Mouse (Mus musculus): ENCODE data around the gene Naga. TPM values are rescaled to one million over a fixed set of nuclear protein-coding genes. Genes with fewer than 3 reads are reported as not detected.

Naga gene
- polyA plus RNA-seq, 1 experiment from 2014 or later = 22.4 TPM

DNA sequence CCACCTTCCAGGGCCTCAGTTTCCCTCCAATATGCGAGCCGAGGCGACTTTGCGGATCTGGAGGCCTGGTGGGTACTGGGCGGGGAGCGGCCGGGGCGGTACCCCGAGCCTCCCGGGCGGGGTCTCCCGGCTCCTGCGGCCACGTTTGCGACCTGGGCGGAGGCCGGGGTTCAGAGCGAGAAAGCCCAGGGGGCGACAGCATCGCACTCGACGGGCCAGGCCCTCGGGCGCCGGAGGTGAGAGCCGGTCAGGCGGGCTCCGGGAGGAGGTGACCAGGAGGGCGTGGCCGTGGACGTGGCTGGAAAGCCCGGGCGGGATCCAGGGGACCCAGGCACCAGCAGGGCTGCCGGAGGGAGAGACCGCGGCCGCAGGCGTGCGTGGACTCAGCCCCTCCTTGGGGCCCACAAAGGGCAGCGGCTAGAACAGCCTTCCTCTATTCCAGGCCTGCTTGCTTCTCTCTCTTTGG is 2.3 kb upstream of the Naga start:
- no peaks in the 10 kb centered on the region for H3K9me3 ChIP-seq (replicated peaks)
- DNase-seq (ENCODE audit: low spot score) = peak; percentile 50
- H3K27me3 ChIP-seq (ENCODE audit: low read depth, poor library complexity, severe bottlenecking) = peaks cover 34% of the 10 kb centered on the region
- peak overlapping the region; percentile 49 for H3K4me3 ChIP-seq
- H3K27ac ChIP-seq (replicated peaks) = peak overlapping the region; percentile 84
- 3% methylated on average over 40 of the region's 40 CpGs for WGBS
- peaks cover 9% of the 10 kb centered on the region; the same call in 1 of the 2 replicates for H3K36me3 ChIP-seq
- H3K4me1 ChIP-seq = peaks cover 55% of the 10 kb centered on the region

DNA sequence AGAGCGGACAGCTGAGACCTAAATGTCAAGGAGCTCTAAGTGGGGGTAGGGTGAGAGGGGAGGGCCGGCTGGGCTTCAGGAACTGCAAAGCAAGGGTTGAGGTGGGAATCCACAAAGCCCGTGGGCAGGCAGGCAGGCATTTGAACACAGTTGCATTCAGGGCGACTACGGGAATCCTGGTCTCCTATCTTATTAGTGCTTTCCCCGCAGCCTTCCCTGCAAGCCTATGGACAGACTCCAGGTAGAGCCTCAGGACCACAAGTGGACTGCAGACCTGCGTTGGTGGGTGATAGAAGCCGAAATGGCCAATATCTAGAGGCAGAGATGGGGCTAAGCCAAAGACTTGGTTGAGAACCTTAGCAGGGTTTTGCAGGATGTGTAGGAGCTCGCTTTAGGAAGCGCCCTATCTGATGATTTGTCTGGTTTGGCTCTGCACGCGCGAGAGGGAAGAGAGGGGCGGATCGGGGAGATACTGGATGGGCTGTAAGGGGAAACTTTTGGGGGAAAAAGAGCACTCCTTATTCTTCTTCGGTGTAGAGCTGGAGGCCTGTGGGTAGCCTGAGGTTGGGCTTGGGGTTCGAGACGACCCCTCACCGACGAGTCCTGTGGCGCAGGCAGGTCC is 1.8 kb upstream of the Naga start:
- Histone ChIP-seq H3K27ac (replicated peaks) (peak overlapping the region; percentile 84), H3K4me3 (peak overlapping the region; percentile 49), H3K36me3 (peaks cover 14% of the 10 kb centered on the region), H3K4me1 (peaks cover 55% of the 10 kb centered on the region), H3K9me3 (replicated peaks) (no peaks in the 10 kb centered on the region), H3K27me3 (ENCODE audit: low read depth, poor library complexity, severe bottlenecking) (peaks cover 34% of the 10 kb centered on the region)
- DNase-seq (ENCODE audit: low spot score) = no peak
- 42% methylated on average over 21 of the region's 21 CpGs for WGBS

DNA sequence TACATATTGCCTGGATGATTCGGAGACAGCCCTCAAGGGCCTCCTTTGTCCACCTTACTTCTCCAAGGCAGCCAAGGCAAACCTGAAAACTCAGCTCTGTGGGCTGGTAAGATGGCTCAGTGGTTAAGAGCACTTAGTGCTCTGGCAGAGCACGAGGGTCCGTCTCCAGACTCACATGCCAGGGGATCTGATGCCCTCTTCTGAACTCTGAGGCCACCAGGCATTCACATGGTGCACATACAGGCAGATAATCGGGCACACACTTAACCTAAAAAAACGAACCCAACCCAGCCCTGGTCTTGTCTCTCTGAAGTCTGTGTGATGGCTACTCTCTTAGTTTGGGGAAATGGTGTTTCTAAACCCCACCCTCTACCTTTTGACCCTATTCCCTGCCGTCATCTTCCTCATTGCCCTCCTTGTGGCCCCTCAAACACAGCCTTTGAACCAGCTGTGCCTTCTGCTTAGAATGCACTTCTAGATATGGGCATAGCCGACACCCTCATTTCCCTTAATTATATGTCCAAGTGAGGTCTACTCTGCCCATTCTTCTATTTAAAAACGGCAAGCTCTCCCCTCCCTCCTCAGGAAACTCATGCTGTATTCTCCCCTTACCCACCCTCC is 1.0 kb upstream of the Naga start:
- Histone ChIP-seq H3K36me3 (peaks cover 22% of the 10 kb centered on the region), H3K27ac (replicated peaks) (no peak overlapping the region), H3K9me3 (replicated peaks) (no peaks in the 10 kb centered on the region), H3K27me3 (ENCODE audit: low read depth, poor library complexity, severe bottlenecking) (peaks cover 34% of the 10 kb centered on the region), H3K4me1 (peaks cover 54% of the 10 kb centered on the region), H3K4me3 (no peak overlapping the region)
- DNase-seq (ENCODE audit: low spot score) = no peak
- WGBS = 78% methylated on average over 8 of the region's 8 CpGs

DNA sequence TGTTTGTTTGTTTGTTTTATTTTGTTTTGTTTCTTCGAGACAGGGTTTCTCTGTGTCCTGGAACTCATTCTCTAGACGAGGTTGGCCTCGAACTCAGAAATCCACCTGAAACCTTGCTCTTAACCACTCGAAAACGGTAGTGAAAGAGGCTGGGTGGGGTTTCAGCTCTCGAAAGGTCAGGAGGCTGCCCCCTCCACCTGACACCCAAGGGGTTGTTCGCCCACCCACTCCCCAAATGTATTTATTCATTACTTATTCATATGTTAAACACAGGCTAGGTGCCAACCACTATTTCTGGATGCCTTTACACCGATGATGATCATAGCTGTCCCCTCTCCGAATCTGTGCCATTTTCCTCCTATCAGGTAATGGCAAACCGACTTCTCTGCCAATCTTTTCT is 425 bp upstream of the Naga start:
- Histone ChIP-seq H3K36me3 (peaks cover 28% of the 10 kb centered on the region), H3K27ac (replicated peaks) (peak overlapping the region; percentile 85), H3K4me3 (peak overlapping the region; percentile 60), H3K4me1 (peaks cover 48% of the 10 kb centered on the region), H3K9me3 (replicated peaks) (no peaks in the 10 kb centered on the region), H3K27me3 (ENCODE audit: low read depth, poor library complexity, severe bottlenecking) (peaks cover 34% of the 10 kb centered on the region)
- DNase-seq (ENCODE audit: low spot score) = no peak
- 58% methylated on average over 10 of the region's 10 CpGs for WGBS

DNA sequence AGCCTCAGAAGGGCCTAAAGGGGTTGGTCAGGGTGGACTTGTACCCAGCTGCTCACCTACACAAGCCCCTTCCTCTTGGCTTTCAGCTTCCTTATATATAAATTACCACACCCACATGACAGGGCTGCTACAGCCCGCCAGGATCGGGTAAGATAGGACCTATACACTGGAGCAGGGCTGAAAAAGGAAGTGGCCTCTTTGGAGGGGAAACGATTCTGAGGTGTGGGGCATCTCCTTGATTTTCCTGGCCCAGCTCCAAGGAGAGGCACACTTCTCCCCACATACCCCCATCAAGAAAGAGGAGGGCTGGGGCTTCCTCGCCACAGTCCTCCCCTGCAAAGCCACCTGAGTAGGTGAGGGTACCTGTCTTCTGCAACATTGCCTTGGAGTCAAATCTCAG is 850 bp downstream of the Naga start:
- Histone ChIP-seq H3K36me3 (peaks cover 35% of the 10 kb centered on the region), H3K4me1 (peaks cover 47% of the 10 kb centered on the region), H3K4me3 (peak overlapping the region; percentile 60), H3K27me3 (ENCODE audit: low read depth, poor library complexity, severe bottlenecking) (peaks cover 34% of the 10 kb centered on the region), H3K9me3 (replicated peaks) (no peaks in the 10 kb centered on the region), H3K27ac (replicated peaks) (peak overlapping the region; percentile 85)
- DNase-seq (ENCODE audit: low spot score) = no peak
- WGBS = 49% methylated on average over 4 of the region's 4 CpGs

DNA sequence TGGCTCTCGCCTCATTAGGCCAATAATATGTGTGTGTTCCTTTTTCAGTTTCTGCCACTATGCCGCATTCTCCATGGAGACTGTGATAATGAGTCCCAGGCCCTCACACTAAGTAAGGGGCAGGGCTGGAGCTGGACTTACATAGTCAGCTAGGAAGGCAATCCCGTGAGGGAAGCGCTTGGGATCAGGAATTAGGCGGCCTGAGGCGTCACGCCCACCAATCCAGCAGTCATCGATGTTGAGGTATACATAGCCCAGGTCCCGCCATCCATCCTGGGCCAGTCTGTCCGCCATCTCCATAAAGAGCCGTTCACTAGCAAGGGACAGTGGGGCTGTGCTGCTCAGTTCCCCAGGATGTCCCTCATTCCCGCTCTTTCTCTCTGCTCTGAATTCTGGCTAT is 2.1 kb downstream of the Naga start:
- 83% methylated on average over 12 of the region's 12 CpGs for WGBS
- H3K27ac ChIP-seq (replicated peaks) = no peak overlapping the region
- DNase-seq (ENCODE audit: low spot score) = no peak
- peaks cover 45% of the 10 kb centered on the region for H3K4me1 ChIP-seq
- H3K36me3 ChIP-seq = peaks cover 45% of the 10 kb centered on the region
- H3K4me3 ChIP-seq = no peak overlapping the region
- H3K9me3 ChIP-seq (replicated peaks) = no peaks in the 10 kb centered on the region
- H3K27me3 ChIP-seq (ENCODE audit: low read depth, poor library complexity, severe bottlenecking) = peaks cover 26% of the 10 kb centered on the region

DNA sequence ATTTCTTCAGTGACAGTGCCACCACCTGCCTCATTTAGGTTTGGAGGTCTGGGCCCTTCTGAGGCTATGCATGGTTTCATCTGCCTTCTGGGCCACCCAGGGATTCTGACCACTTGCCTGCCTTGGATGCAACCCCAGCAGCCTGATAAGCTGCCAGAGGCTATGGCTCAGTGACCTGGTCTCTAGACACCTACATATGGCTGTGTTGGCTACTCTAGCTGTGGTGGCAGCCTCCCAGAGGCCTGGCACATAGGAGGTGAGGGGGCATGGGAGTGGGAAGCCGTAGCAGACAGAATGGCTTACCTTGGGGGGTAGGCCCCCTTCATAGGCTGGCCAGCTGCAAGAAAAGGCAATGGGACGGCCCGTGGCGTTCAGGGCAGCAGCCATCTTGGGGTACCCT is 3.5 kb downstream of the Naga start:
- WGBS = 96% methylated on average over 4 of the region's 4 CpGs
- no peak overlapping the region for H3K27ac ChIP-seq (replicated peaks)
- peaks cover 11% of the 10 kb centered on the region for H3K27me3 ChIP-seq (ENCODE audit: low read depth, poor library complexity, severe bottlenecking)
- H3K4me1 ChIP-seq = peaks cover 39% of the 10 kb centered on the region
- DNase-seq (ENCODE audit: low spot score) = no peak
- no peaks in the 10 kb centered on the region for H3K9me3 ChIP-seq (replicated peaks)
- H3K4me3 ChIP-seq = no peak overlapping the region
- peaks cover 56% of the 10 kb centered on the region for H3K36me3 ChIP-seq

DNA sequence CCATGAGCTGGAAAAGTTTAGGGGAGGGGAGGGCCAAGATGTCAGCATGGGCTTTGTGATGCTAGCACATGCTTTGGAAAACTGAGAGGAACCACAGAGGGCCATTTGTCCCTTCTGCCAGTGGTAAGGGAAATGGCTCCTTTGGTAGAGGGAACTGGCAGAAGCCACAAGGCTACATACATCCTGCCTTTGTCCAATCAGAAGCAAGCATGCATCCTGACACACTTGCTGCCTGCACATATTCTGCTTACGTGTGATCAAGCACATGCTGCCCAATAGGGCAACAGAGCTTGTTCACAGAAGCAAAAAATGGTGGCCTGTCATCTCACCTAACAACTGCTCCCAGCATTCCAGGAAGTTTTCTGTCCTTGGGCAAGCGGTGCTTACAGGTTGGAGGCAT is 13.3 kb downstream of the Naga start:
- no peak for DNase-seq (ENCODE audit: low spot score)
- WGBS = 87% methylated on average over 2 of the region's 2 CpGs

DNA sequence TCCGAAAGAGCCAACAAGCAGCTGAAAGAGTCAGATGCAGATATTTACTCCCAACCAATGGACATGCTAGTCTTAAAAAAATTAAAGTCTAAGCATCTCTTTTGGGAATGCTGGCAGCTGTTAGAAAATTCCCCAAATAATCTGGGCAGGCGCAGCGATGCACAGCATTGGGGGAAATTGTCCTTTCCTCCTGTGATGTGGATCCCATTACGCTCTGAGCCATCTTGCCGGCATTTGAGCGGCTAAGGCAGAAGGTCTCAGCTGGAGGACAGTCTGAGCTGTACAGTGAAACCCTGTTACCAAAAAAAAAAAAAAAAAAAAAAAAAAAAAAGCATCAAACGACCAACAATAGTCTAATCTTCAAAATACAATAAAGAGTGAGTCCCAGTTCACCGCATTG is 16.5 kb downstream of the Naga start:
- Histone ChIP-seq H3K9me3 (replicated peaks) (no peaks in the 10 kb centered on the region), H3K36me3 (no peaks in the 10 kb centered on the region), H3K27me3 (ENCODE audit: low read depth, poor library complexity, severe bottlenecking) (no peaks in the 10 kb centered on the region), H3K27ac (replicated peaks) (no peak overlapping the region), H3K4me3 (no peak overlapping the region), H3K4me1 (no peaks in the 10 kb centered on the region)
- no peak for DNase-seq (ENCODE audit: low spot score)
- 85% methylated on average over 8 of the region's 8 CpGs for WGBS

More for the DNA sequence above, 13.3 kb downstream of the Naga start:
- no peak overlapping the region for H3K27ac ChIP-seq (replicated peaks)
- H3K36me3 ChIP-seq = peaks cover 15% of the 10 kb centered on the region
- peaks cover 2% of the 10 kb centered on the region; the same call in 1 of the 2 replicates for H3K4me1 ChIP-seq
- no peak overlapping the region for H3K4me3 ChIP-seq
- H3K9me3 ChIP-seq (replicated peaks) = no peaks in the 10 kb centered on the region
- H3K27me3 ChIP-seq (ENCODE audit: low read depth, poor library complexity, severe bottlenecking) = no peaks in the 10 kb centered on the region

DNA sequence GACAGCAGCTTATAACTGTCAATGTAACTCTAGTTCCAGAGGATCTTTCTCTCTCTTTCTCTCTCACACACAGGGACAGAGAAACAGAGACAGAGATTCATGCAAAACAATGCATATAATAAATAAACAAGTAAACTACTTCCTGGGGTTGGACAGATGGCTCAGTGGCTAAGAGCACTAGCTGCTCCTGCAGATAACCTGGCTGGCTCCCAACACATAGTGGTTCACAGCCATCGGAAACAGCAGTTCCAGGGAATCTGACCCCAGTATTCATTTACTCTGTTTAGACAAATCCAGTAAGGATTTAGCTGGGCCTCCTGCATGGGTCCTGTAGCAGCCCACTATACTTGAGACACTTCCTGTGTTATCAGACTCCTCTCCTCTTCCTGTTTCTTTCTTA is 19.1 kb downstream of the Naga start:
- no peaks in the 10 kb centered on the region for H3K9me3 ChIP-seq (replicated peaks)
- H3K27me3 ChIP-seq (ENCODE audit: low read depth, poor library complexity, severe bottlenecking) = no peaks in the 10 kb centered on the region
- no peaks in the 10 kb centered on the region for H3K4me1 ChIP-seq
- no peaks in the 10 kb centered on the region for H3K36me3 ChIP-seq
- 82% methylated on average over 1 of the region's 1 CpGs for WGBS
- no peak overlapping the region for H3K4me3 ChIP-seq
- H3K27ac ChIP-seq (replicated peaks) = no peak overlapping the region
- DNase-seq (ENCODE audit: low spot score) = no peak

DNA sequence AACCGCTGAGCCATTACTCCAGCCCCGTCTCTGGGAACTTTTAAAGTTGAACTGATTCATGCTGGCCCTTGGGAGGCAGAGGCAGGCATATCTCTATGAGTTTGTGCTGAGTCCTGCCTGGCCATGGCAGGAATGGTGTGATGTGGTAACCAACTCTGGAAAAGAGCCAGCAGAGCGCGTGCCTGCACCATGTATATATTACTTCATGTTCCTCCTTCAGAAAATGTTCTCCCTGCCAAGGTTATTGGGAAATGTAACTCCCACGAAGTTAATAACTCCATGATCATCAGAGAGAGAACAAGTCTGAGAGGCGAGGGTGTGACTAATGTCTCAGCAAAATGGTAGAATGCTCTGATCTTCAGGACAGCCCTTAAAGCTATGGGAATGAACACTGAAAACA is 20.9 kb downstream of the Naga start:
- Histone ChIP-seq H3K27ac (replicated peaks) (no peak overlapping the region), H3K36me3 (no peaks in the 10 kb centered on the region), H3K4me3 (no peak overlapping the region), H3K9me3 (replicated peaks) (no peaks in the 10 kb centered on the region), H3K4me1 (no peaks in the 10 kb centered on the region), H3K27me3 (ENCODE audit: low read depth, poor library complexity, severe bottlenecking) (no peaks in the 10 kb centered on the region)
- no peak for DNase-seq (ENCODE audit: low spot score)
- 89% methylated on average over 6 of the region's 6 CpGs for WGBS

DNA sequence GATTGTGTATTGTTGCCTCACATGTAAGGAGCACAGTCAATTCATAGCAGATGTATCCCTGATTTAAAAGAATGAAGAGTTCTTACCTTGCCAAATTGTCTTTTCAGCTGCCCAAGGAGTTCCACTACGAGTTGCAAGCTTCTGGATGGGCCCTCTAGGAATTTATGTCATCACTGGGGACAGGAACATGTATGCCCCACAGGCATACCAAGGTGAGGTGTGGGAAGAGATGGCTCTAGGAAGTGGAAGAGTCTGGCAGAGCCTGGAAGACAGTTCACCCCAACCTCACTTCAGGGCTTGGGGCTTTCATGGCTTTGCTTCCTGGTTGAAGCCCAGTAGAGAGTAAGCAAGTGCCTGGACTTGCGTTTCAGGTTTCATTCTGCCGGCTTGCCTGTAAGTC is 30.3 kb downstream of the Naga start:
- no peak for DNase-seq (ENCODE audit: low spot score)
- Histone ChIP-seq H3K4me3 (no peak overlapping the region), H3K4me1 (peaks cover 7% of the 10 kb centered on the region), H3K9me3 (replicated peaks) (no peaks in the 10 kb centered on the region), H3K36me3 (no peaks in the 10 kb centered on the region), H3K27ac (replicated peaks) (no peak overlapping the region), H3K27me3 (ENCODE audit: low read depth, poor library complexity, severe bottlenecking) (no peaks in the 10 kb centered on the region; the same call in 1 of the 2 replicates)
- 84% methylated on average over 3 of the region's 3 CpGs for WGBS

DNA sequence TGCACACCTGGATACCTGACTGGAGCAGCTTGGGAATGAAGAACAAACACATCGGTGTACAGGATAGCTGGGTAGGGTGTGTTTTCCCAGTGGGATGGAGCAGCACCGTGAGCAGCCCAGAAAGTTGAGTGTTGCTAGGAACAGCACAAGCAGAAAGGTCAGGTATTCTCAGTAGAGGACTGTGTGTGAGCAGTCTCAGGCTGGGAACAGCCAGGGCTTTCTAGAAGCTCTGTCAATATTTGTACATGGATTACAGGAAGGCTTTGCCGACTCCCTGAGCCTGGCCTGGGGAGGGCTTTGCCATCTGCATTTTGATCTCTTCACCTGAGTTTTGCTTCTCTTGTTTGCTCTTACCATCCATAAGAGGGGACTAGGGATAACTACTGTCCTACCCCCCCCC is 31.6 kb downstream of the Naga start:
- DNase-seq (ENCODE audit: low spot score) = no peak
- WGBS = 52% methylated on average over 3 of the region's 3 CpGs

More for the DNA sequence above, 31.6 kb downstream of the Naga start:
- Histone ChIP-seq H3K4me3 (no peak overlapping the region), H3K9me3 (replicated peaks) (no peaks in the 10 kb centered on the region), H3K36me3 (no peaks in the 10 kb centered on the region), H3K27ac (replicated peaks) (no peak overlapping the region), H3K4me1 (peaks cover 7% of the 10 kb centered on the region), H3K27me3 (ENCODE audit: low read depth, poor library complexity, severe bottlenecking) (no peaks in the 10 kb centered on the region; the same call in 1 of the 2 replicates)

Measured in midbrain, embryonic 10.5 days (tissue).